Mouse (Mus musculus): ENCODE measurements around the gene Ube2v1. TPM values are rescaled to one million over a fixed set of nuclear protein-coding genes. Genes with fewer than 3 reads are reported as not detected.
A peak's percentile ranks its signal among the peaks of the same experiment; 100 is the strongest.

Gene Ube2v1
- polyA plus RNA-seq, 1 experiment from 2014 or later = 273 TPM

GRCm38 (mm10) chr2:167642164-167642563 lies 10.3 kb upstream of the Ube2v1 start:
- WGBS = 93% methylated on average over 6 of the region's 6 CpGs
- Histone ChIP-seq H3K4me3 (ENCODE audit: low read depth, low read length) (no peak overlapping the region), H3K9me3 (ENCODE audit: control insufficient read depth, low read length) (no peaks in the 10 kb centered on the region), H3K27ac (ENCODE audit: low read depth, low read length) (no peak overlapping the region), H3K4me1 (ENCODE audit: control insufficient read depth, insufficient read depth, low read length) (no peaks in the 10 kb centered on the region), H3K9ac (ENCODE audit: low read length) (no peak overlapping the region), H3K36me3 (ENCODE audit: control insufficient read depth, insufficient read depth, low read length) (peaks cover 2% of the 10 kb centered on the region; the same call in 1 of the 2 replicates), H3K27me3 (ENCODE audit: control insufficient read depth, insufficient read depth, low read length) (no peaks in the 10 kb centered on the region), H3K4me2 (no peak overlapping the region)
- ATAC-seq (ENCODE audit: low FRiP score) (no peak), DNase-seq (ENCODE audit: low spot score, missing footprints) (no peak)

- Histone ChIP-seq H3K9ac (ENCODE audit: low read length) (no peak overlapping the region), H3K9me3 (ENCODE audit: control insufficient read depth, low read length) (no peaks in the 10 kb centered on the region), H3K4me3 (ENCODE audit: low read depth, low read length) (no peak overlapping the region), H3K4me1 (ENCODE audit: control insufficient read depth, insufficient read depth, low read length) (no peaks in the 10 kb centered on the region), H3K27me3 (ENCODE audit: control insufficient read depth, insufficient read depth, low read length) (no peaks in the 10 kb centered on the region), H3K4me2 (no peak overlapping the region), H3K27ac (ENCODE audit: low read depth, low read length) (no peak overlapping the region), H3K36me3 (ENCODE audit: control insufficient read depth, insufficient read depth, low read length) (peaks cover 2% of the 10 kb centered on the region; the same call in 1 of the 2 replicates)
- ATAC-seq (ENCODE audit: low FRiP score) (peak; percentile 30; the same call in 1 of the 2 replicates), DNase-seq (ENCODE audit: low spot score, missing footprints) (peak; percentile 87)
- 49% methylated on average over 8 of the region's 8 CpGs for WGBS
Measured at GRCm38 (mm10) chr2:167641337-167641736, 9.4 kb upstream of the Ube2v1 start.

- Histone ChIP-seq H3K4me2 (no peak overlapping the region), H3K4me1 (ENCODE audit: control insufficient read depth, insufficient read depth, low read length) (no peaks in the 10 kb centered on the region), H3K9me3 (ENCODE audit: control insufficient read depth, low read length) (no peaks in the 10 kb centered on the region), H3K9ac (ENCODE audit: low read length) (no peak overlapping the region), H3K36me3 (ENCODE audit: control insufficient read depth, insufficient read depth, low read length) (peaks cover under 1% of the 10 kb centered on the region; the same call in 1 of the 2 replicates), H3K4me3 (ENCODE audit: low read depth, low read length) (no peak overlapping the region), H3K27ac (ENCODE audit: low read depth, low read length) (no peak overlapping the region), H3K27me3 (ENCODE audit: control insufficient read depth, insufficient read depth, low read length) (no peaks in the 10 kb centered on the region)
- no peak for DNase-seq (ENCODE audit: low spot score, missing footprints)
- ATAC-seq (ENCODE audit: low FRiP score) = no peak
- 77% methylated on average over 3 of the region's 3 CpGs for WGBS
Measured at GRCm38 (mm10) chr2:167640279-167640678, 8.4 kb upstream of the Ube2v1 start.

GRCm38 (mm10) chr2:167634865-167635512 lies 3.1 kb upstream of the Ube2v1 start:
- no peak overlapping the region for H3K27ac ChIP-seq (ENCODE audit: low read depth, low read length)
- no peaks in the 10 kb centered on the region for H3K36me3 ChIP-seq (ENCODE audit: control insufficient read depth, insufficient read depth, low read length)
- no peak overlapping the region for H3K9ac ChIP-seq (ENCODE audit: low read length)
- ATAC-seq (ENCODE audit: low FRiP score) (no peak), DNase-seq (ENCODE audit: low spot score, missing footprints) (no peak)
- H3K9me3 ChIP-seq (ENCODE audit: control insufficient read depth, low read length) = no peaks in the 10 kb centered on the region
- peak overlapping the region; percentile 38 for H3K4me2 ChIP-seq
- peak overlapping the region; percentile 7; the same call in 1 of the 2 replicates for H3K4me3 ChIP-seq (ENCODE audit: low read depth, low read length)
- no peaks in the 10 kb centered on the region for H3K27me3 ChIP-seq (ENCODE audit: control insufficient read depth, insufficient read depth, low read length)
- H3K4me1 ChIP-seq (ENCODE audit: control insufficient read depth, insufficient read depth, low read length) = peaks cover 17% of the 10 kb centered on the region
- WGBS = 81% methylated on average over 7 of the region's 7 CpGs

GRCm38 (mm10) chr2:167634338-167634770 lies 2.5 kb upstream of the Ube2v1 start:
- no peaks in the 10 kb centered on the region for H3K27me3 ChIP-seq (ENCODE audit: control insufficient read depth, insufficient read depth, low read length)
- ATAC-seq (ENCODE audit: low FRiP score) (peak; percentile 75), DNase-seq (ENCODE audit: low spot score, missing footprints) (peak; percentile 100)
- H3K36me3 ChIP-seq (ENCODE audit: control insufficient read depth, insufficient read depth, low read length) = no peaks in the 10 kb centered on the region
- WGBS = 0% methylated on average over 15 of the region's 15 CpGs
- peak overlapping the region; percentile 38 for H3K4me2 ChIP-seq
- no peaks in the 10 kb centered on the region for H3K9me3 ChIP-seq (ENCODE audit: control insufficient read depth, low read length)
- H3K4me1 ChIP-seq (ENCODE audit: control insufficient read depth, insufficient read depth, low read length) = peaks cover 23% of the 10 kb centered on the region
- H3K27ac ChIP-seq (ENCODE audit: low read depth, low read length) = no peak overlapping the region
- H3K4me3 ChIP-seq (ENCODE audit: low read depth, low read length) = peak overlapping the region; percentile 7; the same call in 1 of the 2 replicates
- H3K9ac ChIP-seq (ENCODE audit: low read length) = peak overlapping the region; percentile 46; the same call in 1 of the 2 replicates

- H3K27me3 ChIP-seq (ENCODE audit: control insufficient read depth, insufficient read depth, low read length) = no peaks in the 10 kb centered on the region
- H3K9me3 ChIP-seq (ENCODE audit: control insufficient read depth, low read length) = no peaks in the 10 kb centered on the region
- H3K4me3 ChIP-seq (ENCODE audit: low read depth, low read length) = no peak overlapping the region
- peaks cover 25% of the 10 kb centered on the region for H3K4me1 ChIP-seq (ENCODE audit: control insufficient read depth, insufficient read depth, low read length)
- H3K9ac ChIP-seq (ENCODE audit: low read length) = no peak overlapping the region
- no peaks in the 10 kb centered on the region for H3K36me3 ChIP-seq (ENCODE audit: control insufficient read depth, insufficient read depth, low read length)
- DNase-seq (ENCODE audit: low spot score, missing footprints) (no peak), ATAC-seq (ENCODE audit: low FRiP score) (no peak)
- H3K4me2 ChIP-seq = no peak overlapping the region
- WGBS = 91% methylated on average over 6 of the region's 6 CpGs
- no peak overlapping the region for H3K27ac ChIP-seq (ENCODE audit: low read depth, low read length)
Measured at GRCm38 (mm10) chr2:167633537-167633872, 1.6 kb upstream of the Ube2v1 start.

- no peaks in the 10 kb centered on the region for H3K9me3 ChIP-seq (ENCODE audit: control insufficient read depth, low read length)
- WGBS = 86% methylated on average over 12 of the region's 12 CpGs
- H3K36me3 ChIP-seq (ENCODE audit: control insufficient read depth, insufficient read depth, low read length) = no peaks in the 10 kb centered on the region
- ATAC-seq (ENCODE audit: low FRiP score) (no peak), DNase-seq (ENCODE audit: low spot score, missing footprints) (no peak)
- H3K9ac ChIP-seq (ENCODE audit: low read length) = peak overlapping the region; percentile 95; the same call in 1 of the 2 replicates
- H3K27me3 ChIP-seq (ENCODE audit: control insufficient read depth, insufficient read depth, low read length) = no peaks in the 10 kb centered on the region
- peak overlapping the region; percentile 59; the same call in 1 of the 2 replicates for H3K4me2 ChIP-seq
- peaks cover 25% of the 10 kb centered on the region for H3K4me1 ChIP-seq (ENCODE audit: control insufficient read depth, insufficient read depth, low read length)
- H3K4me3 ChIP-seq (ENCODE audit: low read depth, low read length) = no peak overlapping the region; the same call in 1 of the 2 replicates
- H3K27ac ChIP-seq (ENCODE audit: low read depth, low read length) = no peak overlapping the region
Measured at GRCm38 (mm10) chr2:167632731-167633536, 1.0 kb upstream of the Ube2v1 start.

- peak overlapping the region; percentile 95 for H3K9ac ChIP-seq (ENCODE audit: low read length)
- under 1% methylated on average over 31 of the region's 31 CpGs for WGBS
- no peak for ATAC-seq (ENCODE audit: low FRiP score)
- H3K27ac ChIP-seq (ENCODE audit: low read depth, low read length) = peak overlapping the region; percentile 64; the same call in 1 of the 2 replicates
- peak overlapping the region; percentile 84 for H3K4me2 ChIP-seq
- H3K27me3 ChIP-seq (ENCODE audit: control insufficient read depth, insufficient read depth, low read length) = no peaks in the 10 kb centered on the region
- peaks cover 29% of the 10 kb centered on the region for H3K4me1 ChIP-seq (ENCODE audit: control insufficient read depth, insufficient read depth, low read length)
- no peaks in the 10 kb centered on the region for H3K36me3 ChIP-seq (ENCODE audit: control insufficient read depth, insufficient read depth, low read length)
- H3K9me3 ChIP-seq (ENCODE audit: control insufficient read depth, low read length) = no peaks in the 10 kb centered on the region
- peak; percentile 86 for DNase-seq (ENCODE audit: low spot score, missing footprints)
- H3K4me3 ChIP-seq (ENCODE audit: low read depth, low read length) = peak overlapping the region; percentile 62
Measured at GRCm38 (mm10) chr2:167631181-167631590, 709 bp downstream of the Ube2v1 start.

- no peak for DNase-seq (ENCODE audit: low spot score, missing footprints)
- H3K27ac ChIP-seq (ENCODE audit: low read depth, low read length) = no peak overlapping the region
- ATAC-seq (ENCODE audit: low FRiP score) = no peak
- peak overlapping the region; percentile 62 for H3K4me3 ChIP-seq (ENCODE audit: low read depth, low read length)
- H3K9me3 ChIP-seq (ENCODE audit: control insufficient read depth, low read length) = no peaks in the 10 kb centered on the region
- H3K27me3 ChIP-seq (ENCODE audit: control insufficient read depth, insufficient read depth, low read length) = no peaks in the 10 kb centered on the region
- H3K4me1 ChIP-seq (ENCODE audit: control insufficient read depth, insufficient read depth, low read length) = peaks cover 29% of the 10 kb centered on the region
- no peaks in the 10 kb centered on the region for H3K36me3 ChIP-seq (ENCODE audit: control insufficient read depth, insufficient read depth, low read length)
- WGBS = 84% methylated on average over 5 of the region's 5 CpGs
- peak overlapping the region; percentile 84 for H3K4me2 ChIP-seq
- peak overlapping the region; percentile 95 for H3K9ac ChIP-seq (ENCODE audit: low read length)
Measured at GRCm38 (mm10) chr2:167630421-167630820, 1.5 kb downstream of the Ube2v1 start.

Measured in midbrain, embryonic 11.5 days (tissue).